Mouse (Mus musculus): ENCODE results near the gene Pi4kb. TPM values are rescaled to one million over a fixed set of nuclear protein-coding genes. Genes with fewer than 3 reads are reported as not detected.

Pi4kb gene
- polyA plus RNA-seq, 1 experiment from 2014 or later: 25.0 TPM

GRCm38 (mm10) chr3:95042838-95043229 lies 68.3 kb downstream of the Pi4kb start:
- peak overlapping the region; percentile 40 for H3K4me2 ChIP-seq (ENCODE audit: low read depth, severe bottlenecking)
- H3K4me1 ChIP-seq (ENCODE audit: control insufficient read depth, insufficient read depth, low read length): peaks cover 5% of the 10 kb centered on the region
- H3K9me3 ChIP-seq (ENCODE audit: control insufficient read depth, low read length): no peaks in the 10 kb centered on the region
- 30% methylated on average over 7 of the region's 7 CpGs for WGBS
- peak overlapping the region; percentile 89; the same call in 1 of the 2 replicates for H3K4me3 ChIP-seq (ENCODE audit: low read depth, low read length)
- DNase-seq (ENCODE audit: low spot score) (no peak), ATAC-seq (ENCODE audit: insufficient number of reproducible peaks, low FRiP score, low TSS enrichment, low read depth) (peak; percentile 65)
- H3K9ac ChIP-seq (ENCODE audit: low read length): no peak overlapping the region
- no peak overlapping the region for H3K27ac ChIP-seq (replicated peaks; ENCODE audit: low read depth, low read length)
- no peaks in the 10 kb centered on the region for H3K27me3 ChIP-seq (ENCODE audit: control insufficient read depth, insufficient read depth, low read length)
- no peaks in the 10 kb centered on the region; the same call in 1 of the 2 replicates for H3K36me3 ChIP-seq (ENCODE audit: control insufficient read depth, insufficient read depth, low read length)

GRCm38 (mm10) chr3:95043251-95043650 lies 68.7 kb downstream of the Pi4kb start:
- Histone ChIP-seq H3K9ac (ENCODE audit: low read length) (no peak overlapping the region), H3K27ac (replicated peaks; ENCODE audit: low read depth, low read length) (no peak overlapping the region), H3K4me2 (ENCODE audit: low read depth, severe bottlenecking) (no peak overlapping the region), H3K9me3 (ENCODE audit: control insufficient read depth, low read length) (no peaks in the 10 kb centered on the region), H3K4me3 (ENCODE audit: low read depth, low read length) (no peak overlapping the region), H3K36me3 (ENCODE audit: control insufficient read depth, insufficient read depth, low read length) (no peaks in the 10 kb centered on the region; the same call in 1 of the 2 replicates), H3K27me3 (ENCODE audit: control insufficient read depth, insufficient read depth, low read length) (no peaks in the 10 kb centered on the region), H3K4me1 (ENCODE audit: control insufficient read depth, insufficient read depth, low read length) (peaks cover 5% of the 10 kb centered on the region)
- 52% methylated on average over 6 of the region's 6 CpGs for WGBS
- ATAC-seq (ENCODE audit: insufficient number of reproducible peaks, low FRiP score, low TSS enrichment, low read depth) (no peak), DNase-seq (ENCODE audit: low spot score) (no peak)

DNA sequence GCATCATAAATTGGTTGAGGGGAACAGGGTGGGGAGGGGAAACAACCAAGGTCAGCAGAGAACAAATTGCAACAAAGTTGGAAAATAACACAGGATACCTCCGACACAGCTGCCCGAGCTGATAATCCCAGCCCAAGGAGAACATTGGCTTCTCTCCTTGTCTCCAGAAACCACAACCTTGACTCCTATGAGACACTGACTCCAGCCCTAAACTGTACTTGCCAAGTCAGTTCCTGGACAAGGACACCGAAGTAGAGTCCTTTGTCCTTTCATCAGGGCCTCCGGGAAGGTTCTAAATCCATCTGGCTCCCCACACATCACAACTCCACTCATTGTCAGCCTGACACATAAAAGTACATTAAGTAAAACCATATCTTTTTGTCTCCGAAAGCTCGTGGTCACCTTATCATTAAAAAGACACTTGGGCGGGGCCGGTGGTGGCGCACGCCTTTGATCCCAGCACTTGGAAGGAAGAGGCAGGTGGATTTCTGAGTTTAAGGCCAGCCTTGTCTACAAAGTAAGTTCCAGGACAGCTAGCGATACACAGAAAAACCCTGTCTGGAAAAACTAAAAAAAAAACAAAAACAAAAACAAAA lies 72.0 kb downstream of the Pi4kb start:
- WGBS: 87% methylated on average over 11 of the region's 11 CpGs
- H3K27ac ChIP-seq (replicated peaks; ENCODE audit: low read depth, low read length): no peak overlapping the region
- no peak overlapping the region for H3K4me2 ChIP-seq (ENCODE audit: low read depth, severe bottlenecking)
- H3K9me3 ChIP-seq (ENCODE audit: control insufficient read depth, low read length): no peaks in the 10 kb centered on the region
- no peaks in the 10 kb centered on the region for H3K36me3 ChIP-seq (ENCODE audit: control insufficient read depth, insufficient read depth, low read length)
- no peak overlapping the region for H3K9ac ChIP-seq (ENCODE audit: low read length)
- ATAC-seq (ENCODE audit: insufficient number of reproducible peaks, low FRiP score, low TSS enrichment, low read depth) (no peak), DNase-seq (ENCODE audit: low spot score) (no peak)
- peaks cover 1% of the 10 kb centered on the region for H3K4me1 ChIP-seq (ENCODE audit: control insufficient read depth, insufficient read depth, low read length)
- H3K27me3 ChIP-seq (ENCODE audit: control insufficient read depth, insufficient read depth, low read length): no peaks in the 10 kb centered on the region
- no peak overlapping the region for H3K4me3 ChIP-seq (ENCODE audit: low read depth, low read length)

DNA sequence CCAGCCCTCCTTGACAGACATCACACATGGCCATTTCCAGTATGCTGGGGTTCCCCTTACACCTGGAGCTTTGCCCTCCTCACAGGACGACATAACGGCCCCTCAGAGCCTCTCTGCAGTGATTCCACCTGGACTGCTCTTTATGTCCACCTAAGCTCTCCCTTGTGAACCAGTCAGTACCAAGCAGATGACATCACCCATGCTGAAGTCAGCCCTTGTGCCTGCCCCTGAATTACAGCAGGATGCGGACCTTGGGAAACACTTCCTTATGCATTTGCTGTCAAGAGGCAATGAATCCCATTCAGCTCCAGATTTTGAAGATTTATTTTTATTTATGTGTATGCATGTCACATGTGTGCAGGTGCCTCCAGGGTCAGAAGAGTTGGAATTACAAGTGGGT lies 73.4 kb downstream of the Pi4kb start:
- Histone ChIP-seq H3K4me1 (ENCODE audit: control insufficient read depth, insufficient read depth, low read length) (no peaks in the 10 kb centered on the region; the same call in 1 of the 2 replicates), H3K4me2 (ENCODE audit: low read depth, severe bottlenecking) (no peak overlapping the region), H3K9me3 (ENCODE audit: control insufficient read depth, low read length) (no peaks in the 10 kb centered on the region), H3K9ac (ENCODE audit: low read length) (no peak overlapping the region), H3K36me3 (ENCODE audit: control insufficient read depth, insufficient read depth, low read length) (no peaks in the 10 kb centered on the region), H3K27ac (replicated peaks; ENCODE audit: low read depth, low read length) (no peak overlapping the region), H3K27me3 (ENCODE audit: control insufficient read depth, insufficient read depth, low read length) (no peaks in the 10 kb centered on the region), H3K4me3 (ENCODE audit: low read depth, low read length) (no peak overlapping the region)
- WGBS: 79% methylated on average over 3 of the region's 3 CpGs
- ATAC-seq (ENCODE audit: insufficient number of reproducible peaks, low FRiP score, low TSS enrichment, low read depth): no peak
- no peak for DNase-seq (ENCODE audit: low spot score)

- no peak overlapping the region for H3K4me3 ChIP-seq (ENCODE audit: low read depth, low read length)
- DNase-seq (ENCODE audit: low spot score) (peak; percentile 52), ATAC-seq (ENCODE audit: insufficient number of reproducible peaks, low FRiP score, low TSS enrichment, low read depth) (no peak)
- 44% methylated on average over 1 of the region's 1 CpGs for WGBS
- H3K4me2 ChIP-seq (ENCODE audit: low read depth, severe bottlenecking): no peak overlapping the region
- H3K9me3 ChIP-seq (ENCODE audit: control insufficient read depth, low read length): no peaks in the 10 kb centered on the region
- peaks cover under 1% of the 10 kb centered on the region; the same call in 1 of the 2 replicates for H3K36me3 ChIP-seq (ENCODE audit: control insufficient read depth, insufficient read depth, low read length)
- H3K9ac ChIP-seq (ENCODE audit: low read length): no peak overlapping the region
- no peak overlapping the region for H3K27ac ChIP-seq (replicated peaks; ENCODE audit: low read depth, low read length)
- H3K4me1 ChIP-seq (ENCODE audit: control insufficient read depth, insufficient read depth, low read length): no peaks in the 10 kb centered on the region
- no peaks in the 10 kb centered on the region for H3K27me3 ChIP-seq (ENCODE audit: control insufficient read depth, insufficient read depth, low read length)
Observed at GRCm38 (mm10) chr3:95052959-95053358, 78.4 kb downstream of the Pi4kb start.

GRCm38 (mm10) chr3:95053701-95054100 lies 79.2 kb downstream of the Pi4kb start:
- DNase-seq (ENCODE audit: low spot score) (peak; percentile 33), ATAC-seq (ENCODE audit: insufficient number of reproducible peaks, low FRiP score, low TSS enrichment, low read depth) (no peak)
- H3K27me3 ChIP-seq (ENCODE audit: control insufficient read depth, insufficient read depth, low read length): no peaks in the 10 kb centered on the region
- peaks cover 4% of the 10 kb centered on the region; the same call in 1 of the 2 replicates for H3K36me3 ChIP-seq (ENCODE audit: control insufficient read depth, insufficient read depth, low read length)
- H3K4me1 ChIP-seq (ENCODE audit: control insufficient read depth, insufficient read depth, low read length): no peaks in the 10 kb centered on the region
- WGBS: 40% methylated on average over 3 of the region's 3 CpGs
- no peak overlapping the region for H3K4me3 ChIP-seq (ENCODE audit: low read depth, low read length)
- H3K9me3 ChIP-seq (ENCODE audit: control insufficient read depth, low read length): no peaks in the 10 kb centered on the region
- H3K9ac ChIP-seq (ENCODE audit: low read length): no peak overlapping the region
- no peak overlapping the region for H3K4me2 ChIP-seq (ENCODE audit: low read depth, severe bottlenecking)
- no peak overlapping the region for H3K27ac ChIP-seq (replicated peaks; ENCODE audit: low read depth, low read length)

DNA sequence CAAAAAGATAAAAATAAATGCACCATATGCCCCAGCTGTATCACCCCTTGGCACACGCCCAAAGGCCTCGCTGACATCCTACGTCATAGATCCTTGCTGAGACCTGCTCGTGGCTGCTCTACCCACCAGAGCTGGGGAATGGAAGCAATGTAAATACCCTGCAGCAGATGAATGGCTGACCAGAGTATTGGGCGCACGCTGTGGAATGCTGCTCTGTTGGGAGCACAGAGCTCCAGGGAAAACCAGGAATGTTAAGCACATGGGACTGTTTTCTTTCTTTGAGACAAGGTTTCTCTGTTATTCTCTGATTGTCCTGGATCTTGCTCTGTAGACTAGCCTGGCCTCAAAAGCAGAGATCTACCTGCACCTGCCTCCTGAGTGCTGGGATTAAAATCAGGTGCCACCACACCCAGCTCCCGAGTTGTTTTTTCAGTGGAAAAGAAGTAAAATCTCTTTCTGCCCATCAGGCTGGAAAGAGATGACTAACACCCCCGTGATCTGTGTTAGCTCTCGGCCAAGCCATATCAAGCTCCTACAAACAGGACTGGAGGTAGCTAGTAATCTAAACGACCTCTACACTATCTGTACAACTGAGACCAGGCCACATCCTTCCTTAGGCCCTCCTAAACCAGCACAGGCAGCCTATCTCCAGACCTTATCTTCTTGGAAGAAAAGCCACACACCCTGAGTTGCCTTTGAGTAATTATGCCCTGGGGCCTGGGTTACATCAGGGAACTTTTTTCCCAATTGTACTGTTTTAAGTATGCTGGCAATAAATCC lies 80.1 kb downstream of the Pi4kb start:
- ATAC-seq (ENCODE audit: insufficient number of reproducible peaks, low FRiP score, low TSS enrichment, low read depth): no peak
- H3K4me3 ChIP-seq (ENCODE audit: low read depth, low read length): no peak overlapping the region
- WGBS: 53% methylated on average over 10 of the region's 10 CpGs

GRCm38 (mm10) chr3:95056275-95056674 lies 81.7 kb downstream of the Pi4kb start:
- H3K4me2 ChIP-seq (ENCODE audit: low read depth, severe bottlenecking): no peak overlapping the region
- no peak overlapping the region for H3K27ac ChIP-seq (replicated peaks; ENCODE audit: low read depth, low read length)
- DNase-seq (ENCODE audit: low spot score) (no peak), ATAC-seq (ENCODE audit: insufficient number of reproducible peaks, low FRiP score, low TSS enrichment, low read depth) (no peak)
- no peaks in the 10 kb centered on the region for H3K9me3 ChIP-seq (ENCODE audit: control insufficient read depth, low read length)
- H3K9ac ChIP-seq (ENCODE audit: low read length): no peak overlapping the region
- WGBS: 96% methylated on average over 7 of the region's 7 CpGs
- no peaks in the 10 kb centered on the region for H3K4me1 ChIP-seq (ENCODE audit: control insufficient read depth, insufficient read depth, low read length)
- no peak overlapping the region for H3K4me3 ChIP-seq (ENCODE audit: low read depth, low read length)
- H3K36me3 ChIP-seq (ENCODE audit: control insufficient read depth, insufficient read depth, low read length): peaks cover 12% of the 10 kb centered on the region
- H3K27me3 ChIP-seq (ENCODE audit: control insufficient read depth, insufficient read depth, low read length): no peaks in the 10 kb centered on the region

More for the DNA sequence above, 80.1 kb downstream of the Pi4kb start:
- no peaks in the 10 kb centered on the region for H3K27me3 ChIP-seq (ENCODE audit: control insufficient read depth, insufficient read depth, low read length)
- no peaks in the 10 kb centered on the region for H3K4me1 ChIP-seq (ENCODE audit: control insufficient read depth, insufficient read depth, low read length)
- H3K9me3 ChIP-seq (ENCODE audit: control insufficient read depth, low read length): no peaks in the 10 kb centered on the region
- no peak for DNase-seq (ENCODE audit: low spot score)
- H3K4me2 ChIP-seq (ENCODE audit: low read depth, severe bottlenecking): no peak overlapping the region
- H3K9ac ChIP-seq (ENCODE audit: low read length): no peak overlapping the region
- no peak overlapping the region for H3K27ac ChIP-seq (replicated peaks; ENCODE audit: low read depth, low read length)
- peaks cover 9% of the 10 kb centered on the region for H3K36me3 ChIP-seq (ENCODE audit: control insufficient read depth, insufficient read depth, low read length)
